Mouse (Mus musculus) neural tube, embryonic 15.5 days (tissue): ENCODE measurements around the gene Wbp2nl. TPM values are rescaled to one million over a fixed set of nuclear protein-coding genes. Genes with fewer than 3 reads are reported as not detected.
"Not testable (repeated sequence)": the region's sequence is repeated elsewhere in the genome, so short reads cannot be mapped to it uniquely, and the experiment has no call there.

Source experiments
- ATAC-seq: fragments of 200-750 bp; cut with Nextera tagmentation; 2 replicates; pipeline ENCODE4 v1.8.0; 2017; ENCODE audit warnings: mild to moderate bottlenecking, moderate TSS enrichment, moderate library complexity; ENCODE audit not compliant: low FRiP score
- H3K27ac ChIP-seq: fragments of 300-500 bp; sonication (generic); replicated peaks from 2 replicates; pipeline ENCODE4 v1.5.1; 2015; ENCODE audit warnings: mild to moderate bottlenecking, inconsistent platforms
- H3K27me3 ChIP-seq: fragments of 300-500 bp; sonication (generic); replicated peaks from 2 replicates; pipeline ENCODE4 v1.6.1; 2015; ENCODE audit warnings: inconsistent platforms
- H3K36me3 ChIP-seq: fragments of 300-500 bp; sonication (generic); 2 replicates; pipeline ENCODE4 v1.6.1; 2015; ENCODE audit warnings: inconsistent platforms
- H3K4me1 ChIP-seq: fragments of 300-500 bp; sonication (generic); 2 replicates; pipeline ENCODE4 v1.6.1; 2015; ENCODE audit warnings: inconsistent platforms
- H3K4me2 ChIP-seq: fragments of 300-500 bp; sonication (generic); 2 replicates; pipeline ENCODE4 v1.6.1; 2015; ENCODE audit warnings: inconsistent platforms, mild to moderate bottlenecking, moderate library complexity
- H3K4me3 ChIP-seq: fragments of 300-500 bp; sonication (generic); replicated peaks from 2 replicates; pipeline ENCODE4 v1.5.1; 2015; ENCODE audit warnings: mild to moderate bottlenecking, inconsistent platforms
- H3K9ac ChIP-seq: fragments of 300-500 bp; sonication (generic); replicated peaks from 2 replicates; pipeline ENCODE4 v1.6.1; 2015; ENCODE audit warnings: mild to moderate bottlenecking, inconsistent platforms
- H3K9me3 ChIP-seq: fragments of 300-500 bp; sonication (generic); replicated peaks from 2 replicates; pipeline ENCODE4 v1.6.1; 2016; ENCODE audit warnings: inconsistent platforms
- WGBS: fragments of 180-500 bp; shearing (Covaris S2); methylation state at CpG from one replicate; pipeline ENCODE4 v1.1.7; 2015; ENCODE audit warnings: mixed read lengths; 5-methylcytosine and 5-hydroxymethylcytosine counted together
- polyA plus RNA-seq: library from polyadenylated mRNA; unstranded; fragments of >200 nt; fragmentation: Nextera tagmentation; extraction: Ambion mirVana; gene quantifications from 2 replicates; pipeline ENCODE4 v1.2.1, GENCODE M21; 2015

The Wbp2nl gene
- polyA plus RNA-seq, 1 experiment from 2014 or later = 0.10 TPM

GRCm38 (mm10) chr15:82353078-82353744 is 54.5 kb downstream of the Wbp2nl start:
- H3K27me3 ChIP-seq = no peaks in the 10 kb centered on the region
- H3K4me2 ChIP-seq = peak overlapping the region; percentile 90
- WGBS = 29% methylated on average over 14 of the region's 14 CpGs
- no peaks in the 10 kb centered on the region for H3K9me3 ChIP-seq
- peak overlapping the region; percentile 94 for H3K4me3 ChIP-seq
- ATAC-seq = 0 out of 2 replicates have a peak, but pooled peaks have one; percentile 1
- H3K9ac ChIP-seq = peak overlapping the region; percentile 99
- peaks cover 27% of the 10 kb centered on the region for H3K36me3 ChIP-seq
- H3K27ac ChIP-seq = peak overlapping the region; percentile 92
- H3K4me1 ChIP-seq = peaks cover 36% of the 10 kb centered on the region

GRCm38 (mm10) chr15:82353745-82354113 is 55.0 kb downstream of the Wbp2nl start:
- H3K9me3 ChIP-seq = no peaks in the 10 kb centered on the region
- peaks cover 22% of the 10 kb centered on the region for H3K36me3 ChIP-seq
- ATAC-seq = peak; percentile 49
- no peaks in the 10 kb centered on the region for H3K27me3 ChIP-seq
- peak overlapping the region; percentile 92 for H3K27ac ChIP-seq
- peak overlapping the region; percentile 90 for H3K4me2 ChIP-seq
- H3K4me3 ChIP-seq = peak overlapping the region; percentile 94
- whole genome bisulfite sequencing = under 1% methylated on average over 23 of the region's 23 CpGs
- H3K9ac ChIP-seq = peak overlapping the region; percentile 99
- H3K4me1 ChIP-seq = peaks cover 34% of the 10 kb centered on the region

- peak; percentile 99 for ATAC-seq
- no peaks in the 10 kb centered on the region for H3K9me3 ChIP-seq
- peaks cover 34% of the 10 kb centered on the region for H3K4me1 ChIP-seq
- peaks cover 16% of the 10 kb centered on the region for H3K36me3 ChIP-seq
- H3K27ac ChIP-seq = peak within 1 kb of the TSS; percentile 92
- no peaks in the 10 kb centered on the region for H3K27me3 ChIP-seq
- peak within 1 kb of the TSS; percentile 99 for H3K9ac ChIP-seq
- H3K4me3 ChIP-seq = peak within 1 kb of the TSS; percentile 94
- H3K4me2 ChIP-seq = peak within 1 kb of the TSS; percentile 90
- 2% methylated on average over 57 of the region's 57 CpGs for WGBS
Measured at GRCm38 (mm10) chr15:82354126-82354945, 55.6 kb downstream of the Wbp2nl start, which contains the start of gene Ndufa6. Gene Ndufa6 (minus strand): TSS chr15:82354322.

GRCm38 (mm10) chr15:82358431-82359260 is 59.9 kb downstream of the Wbp2nl start:
- H3K36me3 ChIP-seq = no peaks in the 10 kb centered on the region
- H3K9me3 ChIP-seq = no peaks in the 10 kb centered on the region
- no peak overlapping the region for H3K9ac ChIP-seq
- no peak overlapping the region for H3K27ac ChIP-seq
- no peak overlapping the region for H3K4me3 ChIP-seq
- no peak for ATAC-seq
- H3K27me3 ChIP-seq = no peaks in the 10 kb centered on the region
- H3K4me2 ChIP-seq = no peak overlapping the region
- H3K4me1 ChIP-seq = peaks cover 7% of the 10 kb centered on the region
- 65% methylated on average over 22 of the region's 22 CpGs for WGBS

- no peaks in the 10 kb centered on the region for H3K4me1 ChIP-seq
- ATAC-seq = no peak
- no peaks in the 10 kb centered on the region for H3K27me3 ChIP-seq
- WGBS = 80% methylated on average over 11 of the region's 11 CpGs
- no peak overlapping the region for H3K27ac ChIP-seq
- no peaks in the 10 kb centered on the region for H3K9me3 ChIP-seq
- no peaks in the 10 kb centered on the region for H3K36me3 ChIP-seq
- no peak overlapping the region for H3K4me3 ChIP-seq
- no peak overlapping the region for H3K4me2 ChIP-seq
- no peak overlapping the region for H3K9ac ChIP-seq
Measured at GRCm38 (mm10) chr15:82361459-82362018, 62.8 kb downstream of the Wbp2nl start.

- Histone ChIP-seq H3K36me3 (no peaks in the 10 kb centered on the region), H3K27ac (no peak overlapping the region), H3K4me1 (no peaks in the 10 kb centered on the region), H3K9ac (no peak overlapping the region), H3K9me3 (no peaks in the 10 kb centered on the region), H3K4me2 (no peak overlapping the region), H3K4me3 (no peak overlapping the region), H3K27me3 (no peaks in the 10 kb centered on the region)
- 89% methylated on average over 4 of the region's 4 CpGs for WGBS
- no peak for ATAC-seq
Measured at GRCm38 (mm10) chr15:82362234-82362633, 63.5 kb downstream of the Wbp2nl start.

- WGBS = 83% methylated on average over 7 of the region's 12 CpGs
- H3K36me3 ChIP-seq, ATAC-seq, H3K4me2 ChIP-seq, H3K9ac ChIP-seq, H3K27me3 ChIP-seq, H3K9me3 ChIP-seq, H3K4me1 ChIP-seq, H3K27ac ChIP-seq, H3K4me3 ChIP-seq: not testable (repeated sequence)
Measured at GRCm38 (mm10) chr15:82363801-82364200, 65.0 kb downstream of the Wbp2nl start.

Other genes with a start within 250 kb of the Wbp2nl start
- not detected in 2 replicates for gene 4930407I10Rik, start 239.8 kb upstream of the Wbp2nl start, polyA plus RNA-seq
- 0.05 TPM in 1 of 2 replicates, not detected in the other for gene Mei1, start 229.0 kb upstream of the Wbp2nl start, polyA plus RNA-seq
- gene Ccdc134, start 171.0 kb upstream of the Wbp2nl start, polyA plus RNA-seq = 11.1 and 13.6 TPM in 2 replicates
- 187 and 190 TPM in 2 replicates for gene Srebf2, start 151.8 kb upstream of the Wbp2nl start, polyA plus RNA-seq
- gene Shisa8, start 86.1 kb upstream of the Wbp2nl start, polyA plus RNA-seq = 4.6 and 6.7 TPM in 2 replicates
- 0.66 and 0.90 TPM in 2 replicates for gene Tnfrsf13c, start 74.6 kb upstream of the Wbp2nl start, polyA plus RNA-seq
- 17.8 and 23.4 TPM in 2 replicates for gene Cenpm, start 54.2 kb upstream of the Wbp2nl start, polyA plus RNA-seq
- gene 1500009C09Rik, start 46.6 kb upstream of the Wbp2nl start, polyA plus RNA-seq = 13.0 and 18.4 TPM in 2 replicates
- 338 and 367 TPM in 2 replicates for gene Sept3, start 24.1 kb upstream of the Wbp2nl start, polyA plus RNA-seq
- gene Naga, start 40.0 kb downstream of the Wbp2nl start, polyA plus RNA-seq = 33.4 and 41.8 TPM in 2 replicates
- gene Pheta2, start 40.0 kb downstream of the Wbp2nl start, polyA plus RNA-seq = 2.4 and 6.6 TPM in 2 replicates
- 392 and 440 TPM in 2 replicates for gene Smdt1, start 40.0 kb downstream of the Wbp2nl start, polyA plus RNA-seq
- 409 and 417 TPM in 2 replicates for gene Ndufa6, start 55.4 kb downstream of the Wbp2nl start, polyA plus RNA-seq
- gene Cyp2d22, start 81.3 kb downstream of the Wbp2nl start, polyA plus RNA-seq = 2.1 and 3.3 TPM in 2 replicates
- gene Cyp2d11, start 95.1 kb downstream of the Wbp2nl start, polyA plus RNA-seq = not detected in 2 replicates
- gene Cyp2d10, start 108.2 kb downstream of the Wbp2nl start, polyA plus RNA-seq = not detected in 2 replicates
- gene Cyp2d9, start 134.5 kb downstream of the Wbp2nl start, polyA plus RNA-seq = not detected in 2 replicates